In genomic region chr1:53032550-53032949, GRCm38 (mm10) we compare ENCODE assay signal across 10 mouse cellular contexts. TPM values are rescaled to one million over a fixed set of nuclear protein-coding genes. Genes with fewer than 3 reads are reported as not detected.
DNase-seq lines count a peak whose midpoint lies in the region; ATAC-seq and TF ChIP-seq lines count a peak whose summit lies in the region.
"Had no signal": no experiment of that assay in that cellular context is flagged by ENCODE, and none has a peak within 500 bp of the region (broad histone marks: within the 10 kb centered on the region; RNA-seq: fewer than 3 reads in every experiment).

No protein-coding gene starts in this region.

- peak; percentile 24 for TF ChIP-seq CTCF in E14TG2a.4 (conservative IDR thresholded peaks at IDR 0.05; ENCODE audit: low read length)
- no peak for TF ChIP-seq CTCF in thymus, adult 2 months (IDR thresholded peaks at IDR 0.05; ENCODE audit: borderline replicate concordance, control insufficient read depth, extremely low read depth, insufficient read depth, low read length, poor library complexity)

- no peaks in the 10 kb centered on the region for H3K36me3 ChIP-seq in E14TG2a.4 (ENCODE audit: insufficient read depth, low read length)
- no peaks in the 10 kb centered on the region for H3K36me3 ChIP-seq in thymus, adult 2 months (ENCODE audit: control insufficient read depth, insufficient read depth, low read length)
- H3K36me3 ChIP-seq: G1E had no signal

- peak; percentile 39 for DNase-seq in cerebellum, adult 8-10 months
- no peak for DNase-seq in cerebellum, adult 11 months
- DNase-seq in kidney, postnatal 14 days, result peak; percentile 4
- DNase-seq in kidney, postnatal 10 days, result no peak
- DNase-seq in forelimb bud, embryonic 11.5 days (ENCODE audit: low read depth, low spot score), result peak; percentile 26
- DNase-seq in thymus, adult 2 months, result no peak

- no peak overlapping the region for H3K4me3 ChIP-seq in E14TG2a.4 (replicated peaks; ENCODE audit: low read length)
- no peak overlapping the region for H3K4me3 ChIP-seq in thymus, adult 2 months (ENCODE audit: control insufficient read depth, insufficient read depth, low read length)
- H3K4me3 ChIP-seq: erythroblast, embryonic 14.5 days had no signal

- ATAC-seq in erythroblast, adult 5-6 weeks (replicated peaks; ENCODE audit: low FRiP score, poor library complexity, severe bottlenecking), result no peak

- no peaks in the 10 kb centered on the region for H3K27me3 ChIP-seq in E14TG2a.4 (ENCODE audit: insufficient read depth, low read length)
- no peaks in the 10 kb centered on the region for H3K27me3 ChIP-seq in thymus, adult 2 months (ENCODE audit: control insufficient read depth, insufficient read depth, low read length)

- H3K27ac ChIP-seq in thymus, adult 2 months (ENCODE audit: control insufficient read depth, insufficient read depth, low read length), result no peak overlapping the region

- no peak for TF ChIP-seq POLR2A in thymus, adult 2 months (IDR thresholded peaks at IDR 0.05; ENCODE audit: control insufficient read depth, extremely low read depth, insufficient read depth, low read length, poor library complexity)

- no peaks in the 10 kb centered on the region for H3K4me1 ChIP-seq in E14TG2a.4 (replicated peaks; ENCODE audit: low read depth, low read length)
- no peaks in the 10 kb centered on the region for H3K4me1 ChIP-seq in thymus, adult 2 months (replicated peaks; ENCODE audit: control insufficient read depth, insufficient read depth, low read length)

- H3K9me3 ChIP-seq in E14TG2a.4 (ENCODE audit: low read length), result peaks cover 8% of the 10 kb centered on the region; the same call in 1 of the 2 replicates
- H3K9me3 ChIP-seq: G1E had no signal

RNA-seq across cellular contexts. Expression of gene 1700019D03Rik, which starts 12.6 kb away (rescaled TPM):
- not detected in 2 replicates for total RNA-seq in erythroblast, adult 5-6 weeks (2015; ENCODE audit: low replicate concordance)
- 1.2 TPM in 1 of 2 replicates, not detected in the other for total RNA-seq in erythroblast, adult 5-6 weeks (2017; ENCODE audit: low replicate concordance)
- 2.5 and 4.7 TPM in 2 replicates for polyA plus RNA-seq in thymus, adult 2 months (2012; rRNA removed)
- polyA plus RNA-seq: erythroblast, embryonic 14.5 days; G1E had no signal

RNA-seq across cellular contexts. Expression of gene Mstn, which starts 28.9 kb away (rescaled TPM):
- total RNA-seq in erythroblast, adult 5-6 weeks (2015; ENCODE audit: low replicate concordance), result not detected in 2 replicates
- total RNA-seq in erythroblast, adult 5-6 weeks (2017; ENCODE audit: low replicate concordance), result not detected in 2 replicates
- polyA plus RNA-seq in thymus, adult 2 months (2012; rRNA removed), result 0.13 and 0.23 TPM in 2 replicates
- polyA plus RNA-seq: erythroblast, embryonic 14.5 days; G1E had no signal

Comparison
In these comparisons a context has a peak if more than half of its experiments do, and no peak if none do; other contexts are left out.
1. DNase-seq: peak in cerebellum, adult 8-10 months (single experiment), kidney, postnatal 14 days (single experiment) and forelimb bud, embryonic 11.5 days (single experiment); none in cerebellum, adult 11 months (single experiment), kidney, postnatal 10 days (single experiment) and thymus, adult 2 months (single experiment).